In the genomic region with DNA sequence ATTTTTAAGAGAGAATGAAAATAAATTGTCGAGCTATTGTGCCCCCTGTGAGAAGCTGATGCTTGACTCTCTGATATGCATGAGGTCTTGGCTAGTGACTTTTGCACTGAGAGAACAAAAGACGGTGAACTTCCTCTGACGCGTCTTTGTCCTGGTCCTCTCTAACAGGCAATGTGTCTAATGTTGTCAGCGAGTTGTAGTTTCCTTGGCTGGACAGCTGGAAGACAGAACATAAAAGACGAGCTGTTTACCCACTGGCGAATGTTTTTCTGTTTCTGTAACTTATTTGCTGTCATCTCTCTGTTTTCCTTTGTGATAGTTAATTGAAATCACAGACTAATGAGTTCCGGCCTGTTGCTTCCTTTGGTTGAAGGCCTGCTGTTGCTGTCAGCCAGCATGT, we compare ENCODE assay signal across 26 mouse cellular contexts.
DNase-seq lines count a peak whose midpoint lies in the region; ATAC-seq and TF ChIP-seq lines count a peak whose summit lies in the region.
"Had no signal": no experiment of that assay in that cellular context is flagged by ENCODE, and none has a peak within 500 bp of the region (broad histone marks: within the 10 kb centered on the region; RNA-seq: fewer than 3 reads in every experiment).

No protein-coding gene starts in this region.

- TF ChIP-seq CTCF in hindbrain, postnatal 0 days (IDR thresholded peaks at IDR 0.05; ENCODE audit: low read depth): no peak

- peak; percentile 70 for ATAC-seq in hindbrain, postnatal 0 days
- no peak for ATAC-seq in hindbrain, embryonic 13.5 days (ENCODE audit: low FRiP score)
- peak; percentile 31; the same call in 1 of the 2 replicates for ATAC-seq in lung, embryonic 16.5 days (ENCODE audit: low read depth)
- ATAC-seq: CD4-positive, CD25-positive, alpha-beta regulatory T cell, adult 4 months; forebrain, embryonic 16.5 days; midbrain, embryonic 13.5 days had no signal

- H3K9ac ChIP-seq in hindbrain, postnatal 0 days (replicated peaks; ENCODE audit: low read length): no peak overlapping the region
- no peak overlapping the region for H3K9ac ChIP-seq in hindbrain, embryonic 13.5 days
- no peak overlapping the region for H3K9ac ChIP-seq in lung, embryonic 16.5 days (ENCODE audit: low read length)
- H3K9ac ChIP-seq: hindbrain, embryonic 15.5 days; limb, embryonic 13.5 days; liver, embryonic 13.5 days; midbrain, embryonic 13.5 days had no signal

- WGBS in hindbrain, postnatal 0 days: 31% methylated on average over 8 of the region's 8 CpGs
- WGBS in hindbrain, embryonic 13.5 days: 31% methylated on average over 8 of the region's 8 CpGs
- 49% methylated on average over 8 of the region's 8 CpGs for WGBS in lung, embryonic 16.5 days

- H3K4me3 ChIP-seq in hindbrain, postnatal 0 days (ENCODE audit: low read length): no peak overlapping the region
- H3K4me3 ChIP-seq in hindbrain, embryonic 13.5 days: no peak overlapping the region
- H3K4me3 ChIP-seq in lung, embryonic 16.5 days (ENCODE audit: low read length): no peak overlapping the region
- H3K4me3 ChIP-seq: erythroblast, embryonic 14.5 days; gastrocnemius, adult 2 months; hindbrain, embryonic 15.5 days; limb, embryonic 13.5 days; liver, embryonic 13.5 days; midbrain, embryonic 13.5 days had no signal

- no peaks in the 10 kb centered on the region for H3K36me3 ChIP-seq in hindbrain, postnatal 0 days (ENCODE audit: insufficient read depth, low read length)
- H3K36me3 ChIP-seq in hindbrain, embryonic 13.5 days: no peaks in the 10 kb centered on the region
- H3K36me3 ChIP-seq in lung, embryonic 16.5 days (ENCODE audit: control insufficient read depth, insufficient read depth, low read length): no peaks in the 10 kb centered on the region
- H3K36me3 ChIP-seq: hindbrain, embryonic 15.5 days; limb, embryonic 13.5 days; liver, embryonic 13.5 days; midbrain, embryonic 13.5 days had no signal

- H3K9me3 ChIP-seq in hindbrain, postnatal 0 days (ENCODE audit: low read length): no peaks in the 10 kb centered on the region
- no peaks in the 10 kb centered on the region for H3K9me3 ChIP-seq in hindbrain, embryonic 13.5 days
- H3K9me3 ChIP-seq in lung, embryonic 16.5 days (ENCODE audit: control insufficient read depth, low read length): no peaks in the 10 kb centered on the region
- H3K9me3 ChIP-seq: hindbrain, embryonic 15.5 days; limb, embryonic 13.5 days; liver, embryonic 13.5 days; midbrain, embryonic 13.5 days had no signal

- H3K27ac ChIP-seq in hindbrain, postnatal 0 days: no peak overlapping the region
- no peak overlapping the region for H3K27ac ChIP-seq in hindbrain, embryonic 13.5 days
- no peak overlapping the region for H3K27ac ChIP-seq in lung, embryonic 16.5 days (ENCODE audit: low read length)
- H3K27ac ChIP-seq: gastrocnemius, adult 2 months; hindbrain, embryonic 15.5 days; limb, embryonic 13.5 days; liver, embryonic 13.5 days; macrophage; midbrain, embryonic 13.5 days had no signal

- H3K4me1 ChIP-seq in hindbrain, postnatal 0 days (ENCODE audit: insufficient read depth, low read length): no peaks in the 10 kb centered on the region
- H3K4me1 ChIP-seq in hindbrain, embryonic 13.5 days (replicated peaks): no peaks in the 10 kb centered on the region
- H3K4me1 ChIP-seq in lung, embryonic 16.5 days (replicated peaks; ENCODE audit: control insufficient read depth, insufficient read depth, low read length): no peaks in the 10 kb centered on the region
- H3K4me1 ChIP-seq: hindbrain, embryonic 15.5 days; limb, embryonic 13.5 days; liver, embryonic 13.5 days; midbrain, embryonic 13.5 days had no signal

- H3K4me2 ChIP-seq in hindbrain, postnatal 0 days (ENCODE audit: low read depth, low read length): no peak overlapping the region
- H3K4me2 ChIP-seq in hindbrain, embryonic 13.5 days: no peak overlapping the region
- no peak overlapping the region for H3K4me2 ChIP-seq in lung, embryonic 16.5 days (ENCODE audit: low read depth, low read length)
- H3K4me2 ChIP-seq: heart, embryonic 11.5 days; hindbrain, embryonic 15.5 days; limb, embryonic 13.5 days; liver, embryonic 13.5 days; midbrain, embryonic 13.5 days had no signal

- no peaks in the 10 kb centered on the region for H3K27me3 ChIP-seq in hindbrain, postnatal 0 days (ENCODE audit: insufficient read depth, low read length)
- no peaks in the 10 kb centered on the region for H3K27me3 ChIP-seq in hindbrain, embryonic 13.5 days
- no peaks in the 10 kb centered on the region for H3K27me3 ChIP-seq in lung, embryonic 16.5 days (ENCODE audit: control insufficient read depth, insufficient read depth, low read depth, low read length)
- H3K27me3 ChIP-seq: hindbrain, embryonic 15.5 days; limb, embryonic 13.5 days; liver, embryonic 13.5 days; midbrain, embryonic 13.5 days had no signal

- peak; percentile 8 for DNase-seq in hindbrain, postnatal 0 days (ENCODE audit: low spot score)
- peak; percentile 13 for DNase-seq in kidney, postnatal 10 days
- DNase-seq in kidney, postnatal 36 days: no peak
- no peak for DNase-seq in lung, postnatal 14 days
- DNase-seq in retina, postnatal 1 day: peak; percentile 34
- DNase-seq: adrenal gland, postnatal 25 days; cerebellum, adult 2 months; cerebellum, postnatal 25 days; gastrocnemius, adult 2 months; gastrocnemius, postnatal 36 days; heart, adult 18-20 months; heart, postnatal 36 days; liver, embryonic 13.5 days; lung, adult 2 months; thymus, adult 2 months; thymus, postnatal 36 days had no signal

Comparison
In these comparisons a context has a peak if more than half of its experiments do, and no peak if none do; other contexts are left out.
1. DNase-seq: peak in hindbrain, postnatal 0 days (single experiment), kidney, postnatal 10 days (single experiment) and retina, postnatal 1 day (single experiment); none in kidney, postnatal 36 days (0 of 2) and lung, postnatal 14 days (single experiment).